Mouse (Mus musculus) left cerebral cortex, postnatal 36 days (tissue): ENCODE measurements at regions not wholly inside any gene's neighbourhood (a gene's known extent, or its start where the extent isn't known, plus 50 kb on each side); places are given as distances from the start of the nearest gene placed in this dataset.
"Not testable (repeated sequence)": the region's sequence is repeated elsewhere in the genome, so short reads cannot be mapped to it uniquely, and the experiment has no call there.

Experiments
- DNase-seq, 2 experiments: peaks; one replicate each; pipeline ENCODE4 v3.0.0; 2021 to 2022; ENCODE audit warnings: low spot score in 2 of 2, mixed read lengths in 1 of 2
- intact Hi-C: fragments of 180-260 bp; cut with DNase I; formaldehyde crosslinking; loops from one replicate; pipeline ENCODE4 v1.15.1; 2025

GRCm38 (mm10) chr16:15128996-15129395 is 188.3 kb upstream of the Gm21897 start:
- no peak for DNase-seq
- intact Hi-C loops, result no loop called here

GRCm38 (mm10) chr16:15129806-15130205 is 187.5 kb upstream of the Gm21897 start:
- intact Hi-C loops, result no loop called here
- DNase-seq, result no peak

GRCm38 (mm10) chr16:15157852-15158251 is 159.4 kb upstream of the Gm21897 start:
- DNase-seq, result no peak
- intact Hi-C loops, result no loop called here

- no peak for DNase-seq
- intact Hi-C loops, result no loop called here
These were observed 141.7 kb upstream of the Gm21897 start for GRCm38 (mm10) chr16:15175516-15175915.

GRCm38 (mm10) chr16:15185714-15186113 is 131.5 kb upstream of the Gm21897 start:
- no peak for DNase-seq
- intact Hi-C loops, result no loop called here

- no peak for DNase-seq
- intact Hi-C loops, result no loop called here
These were observed 122.1 kb upstream of the Gm21897 start for GRCm38 (mm10) chr16:15194926-15195711.

GRCm38 (mm10) chr16:15195931-15196330 is 121.3 kb upstream of the Gm21897 start:
- DNase-seq, intact Hi-C loops: not testable (repeated sequence)

- no peak for DNase-seq
- intact Hi-C loops, result no loop called here
These were observed 120.4 kb upstream of the Gm21897 start for GRCm38 (mm10) chr16:15196855-15197254.

GRCm38 (mm10) chr16:15215921-15216320 is 101.3 kb upstream of the Gm21897 start:
- no peak for DNase-seq
- intact Hi-C loops, result no loop called here

- no peak for DNase-seq
- intact Hi-C loops, result no loop called here
These were observed 96.2 kb upstream of the Gm21897 start for GRCm38 (mm10) chr16:15220961-15221547.

- no peak for DNase-seq
- intact Hi-C loops, result no loop called here
These were observed 79.4 kb upstream of the Gm21897 start for GRCm38 (mm10) chr16:15237836-15238235.

- intact Hi-C loops, result no loop called here
- no peak for DNase-seq
These were observed 78.8 kb upstream of the Gm21897 start for GRCm38 (mm10) chr16:15238449-15238848.

- intact Hi-C loops, result no loop called here
- no peak for DNase-seq
These were observed 67.1 kb upstream of the Gm21897 start for GRCm38 (mm10) chr16:15250186-15250585.

GRCm38 (mm10) chr16:15251686-15252085 is 65.6 kb upstream of the Gm21897 start:
- intact Hi-C loops, result no loop called here
- DNase-seq, result no peak

- peak; percentile 4 to 10 for DNase-seq
- intact Hi-C loops, result no loop called here
These were observed 64.5 kb upstream of the Gm21897 start for GRCm38 (mm10) chr16:15252666-15253347.

GRCm38 (mm10) chr16:15253348-15253693 is 63.9 kb upstream of the Gm21897 start:
- no peak for DNase-seq
- intact Hi-C loops, result no loop called here

GRCm38 (mm10) chr16:15254669-15255068 is 62.6 kb upstream of the Gm21897 start:
- no peak for DNase-seq
- intact Hi-C loops, result no loop called here

- no peak for DNase-seq
- intact Hi-C loops, result no loop called here
These were observed 57.8 kb upstream of the Gm21897 start for GRCm38 (mm10) chr16:15259474-15259873.

GRCm38 (mm10) chr16:15260069-15260468 is 57.2 kb upstream of the Gm21897 start:
- intact Hi-C loops, result no loop called here
- no peak for DNase-seq
